Mouse (Mus musculus) urinary bladder, postnatal 36 days (tissue): ENCODE measurements at regions not wholly inside any gene's neighbourhood (a gene's known extent, or its start where the extent isn't known, plus 50 kb on each side); places are given as distances from the start of the nearest gene placed in this dataset.
"Not testable (repeated sequence)": the region's sequence is repeated elsewhere in the genome, so short reads cannot be mapped to it uniquely, and the experiment has no call there.

Experiments used
- DNase-seq, 2 experiments: peaks; one replicate each; pipeline ENCODE4 v3.0.0; 2022; ENCODE audit warnings: low spot score in 2 of 2, mixed read lengths in 1 of 2

- no peak for DNase-seq
These were observed 598.7 kb upstream of the Igfbp3 start for GRCm38 (mm10) chr11:7812436-7812835.

- no peak for DNase-seq
These were observed 596.0 kb upstream of the Igfbp3 start for GRCm38 (mm10) chr11:7809741-7810140.

- no peak for DNase-seq
These were observed 582.6 kb upstream of the Igfbp3 start for GRCm38 (mm10) chr11:7796373-7796772.

- DNase-seq: no peak
These were observed 580.5 kb upstream of the Igfbp3 start for GRCm38 (mm10) chr11:7794206-7794605.

GRCm38 (mm10) chr11:7780476-7781112 is 566.9 kb upstream of the Igfbp3 start:
- peak; percentile 14 to 26 for DNase-seq

- DNase-seq: not testable (repeated sequence)
These were observed 561.6 kb upstream of the Igfbp3 start for GRCm38 (mm10) chr11:7775361-7775760.

- DNase-seq: no peak
These were observed 551.6 kb upstream of the Igfbp3 start for GRCm38 (mm10) chr11:7765303-7765702.

- DNase-seq: peak; percentile 42 to 60
These were observed 545.2 kb upstream of the Igfbp3 start for GRCm38 (mm10) chr11:7758862-7759467.
